Mouse (Mus musculus): ENCODE results near the gene Fbxo36.
A peak's percentile ranks its signal among the peaks of the same experiment; 100 is the strongest.

Gene Fbxo36

GRCm38 (mm10) chr1:84860360-84861254 is 21.0 kb downstream of the Fbxo36 start:
- DNase-seq, result no peak

GRCm38 (mm10) chr1:84861255-84861630 is 21.6 kb downstream of the Fbxo36 start:
- DNase-seq, result no peak

GRCm38 (mm10) chr1:84864645-84865044 is 25.0 kb downstream of the Fbxo36 start:
- no peak for DNase-seq

GRCm38 (mm10) chr1:84866231-84866630 is 26.6 kb downstream of the Fbxo36 start:
- peak; percentile 77 for DNase-seq

- DNase-seq, result no peak
Measured at GRCm38 (mm10) chr1:84866706-84867230, 27.1 kb downstream of the Fbxo36 start.

- DNase-seq, result no peak
Measured at GRCm38 (mm10) chr1:84868311-84868710, 28.7 kb downstream of the Fbxo36 start.

GRCm38 (mm10) chr1:84868841-84869240 is 29.2 kb downstream of the Fbxo36 start:
- no peak for DNase-seq

GRCm38 (mm10) chr1:84869498-84869897 is 29.9 kb downstream of the Fbxo36 start:
- no peak for DNase-seq

- peak; percentile 92 for DNase-seq
Measured at GRCm38 (mm10) chr1:84871131-84871530, 31.5 kb downstream of the Fbxo36 start.

GRCm38 (mm10) chr1:84872105-84872504 is 32.5 kb downstream of the Fbxo36 start:
- DNase-seq, result peak; percentile 91

GRCm38 (mm10) chr1:84872939-84873338 is 33.3 kb downstream of the Fbxo36 start:
- peak; percentile 39 for DNase-seq

- DNase-seq, result peak; percentile 84
Measured at GRCm38 (mm10) chr1:84877590-84877989, 37.9 kb downstream of the Fbxo36 start.

GRCm38 (mm10) chr1:84879571-84880120 is 40.0 kb downstream of the Fbxo36 start:
- DNase-seq, result peak; percentile 70

- no peak for DNase-seq
Measured at GRCm38 (mm10) chr1:84881248-84882065, 41.8 kb downstream of the Fbxo36 start.

GRCm38 (mm10) chr1:84882066-84882532 is 42.5 kb downstream of the Fbxo36 start:
- DNase-seq, result peak; percentile 55

- DNase-seq, result no peak
Measured at GRCm38 (mm10) chr1:84882937-84883336, 43.3 kb downstream of the Fbxo36 start.

- DNase-seq, result no peak
Measured at GRCm38 (mm10) chr1:84883889-84884288, 44.2 kb downstream of the Fbxo36 start.

- DNase-seq, result peak; percentile 59
Measured at GRCm38 (mm10) chr1:84885174-84885573, 45.5 kb downstream of the Fbxo36 start.

GRCm38 (mm10) chr1:84885921-84886320 is 46.3 kb downstream of the Fbxo36 start:
- DNase-seq, result no peak

GRCm38 (mm10) chr1:84889330-84890004 is 49.8 kb downstream of the Fbxo36 start:
- no peak for DNase-seq

GRCm38 (mm10) chr1:84890005-84890393 is 50.4 kb downstream of the Fbxo36 start:
- no peak for DNase-seq

GRCm38 (mm10) chr1:84890503-84890902 is 50.9 kb downstream of the Fbxo36 start:
- DNase-seq, result no peak
